Mouse (Mus musculus): Measurements from ENCODE around the gene Nptx2. TPM values are rescaled to one million over a fixed set of nuclear protein-coding genes. Genes with fewer than 3 reads are reported as not detected.

Gene Nptx2
- polyA plus RNA-seq, 1 experiment = not detected

DNA sequence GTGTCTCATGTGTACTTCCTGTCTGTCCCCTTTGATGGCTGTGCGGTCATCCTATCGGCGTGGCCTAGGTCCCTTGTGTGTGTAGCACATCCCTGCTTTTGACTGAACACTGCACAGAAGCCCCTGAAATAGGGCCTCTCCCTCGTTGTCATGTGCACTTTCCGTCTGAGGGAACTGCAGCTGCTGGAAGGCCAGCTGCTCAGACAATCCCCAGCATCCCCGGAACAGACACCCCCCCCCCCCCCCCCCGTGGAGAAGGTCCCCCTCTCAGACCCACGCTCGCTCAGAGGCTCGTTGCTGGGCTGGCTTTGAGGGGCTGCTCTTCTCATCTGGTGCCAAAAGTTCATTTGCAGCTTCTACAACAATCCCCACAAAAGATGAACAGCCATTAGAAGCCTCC is 11.0 kb downstream of the Nptx2 start:
- Histone ChIP-seq H3K4me3 (replicated peaks) (no peak overlapping the region), H3K36me3 (ENCODE audit: control insufficient read depth) (no peaks in the 10 kb centered on the region), H3K4me1 (ENCODE audit: control insufficient read depth) (no peaks in the 10 kb centered on the region), H3K27me3 (ENCODE audit: control insufficient read depth) (no peaks in the 10 kb centered on the region), H3K9me3 (ENCODE audit: control insufficient read depth, low read length) (peaks cover 25% of the 10 kb centered on the region; the same call in 1 of the 2 replicates)
- TF ChIP-seq TAL1 (IDR thresholded peaks at IDR 0.05; ENCODE audit: low read length) (no peak), GATA1 (IDR thresholded peaks at IDR 0.05; ENCODE audit: low read length) (no peak)

DNA sequence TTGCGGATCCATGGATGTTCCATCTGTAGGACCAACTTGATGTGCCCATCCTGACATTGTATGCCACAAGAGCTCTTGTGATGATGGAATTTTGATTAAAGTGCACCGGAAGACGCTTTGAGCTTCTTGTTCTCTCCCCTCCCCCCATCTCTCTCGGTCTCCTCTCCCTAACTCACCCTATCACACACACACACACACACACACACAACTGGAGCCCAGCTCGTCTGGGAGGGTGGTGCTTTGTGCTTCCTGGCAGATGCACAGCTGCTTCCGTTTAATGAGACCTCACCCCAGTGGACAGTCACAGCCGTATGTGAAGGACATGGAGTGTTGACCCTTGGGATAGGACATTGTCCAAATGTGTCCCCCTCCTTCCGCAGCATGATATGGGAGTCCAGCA is 11.7 kb downstream of the Nptx2 start:
- Histone ChIP-seq H3K36me3 (ENCODE audit: control insufficient read depth) (no peaks in the 10 kb centered on the region), H3K27me3 (ENCODE audit: control insufficient read depth) (no peaks in the 10 kb centered on the region), H3K4me1 (ENCODE audit: control insufficient read depth) (no peaks in the 10 kb centered on the region), H3K4me3 (replicated peaks) (no peak overlapping the region), H3K9me3 (ENCODE audit: control insufficient read depth, low read length) (peaks cover 31% of the 10 kb centered on the region; the same call in 1 of the 2 replicates)
- TF ChIP-seq TAL1 (IDR thresholded peaks at IDR 0.05; ENCODE audit: low read length) (no peak), GATA1 (IDR thresholded peaks at IDR 0.05; ENCODE audit: low read length) (no peak)

DNA sequence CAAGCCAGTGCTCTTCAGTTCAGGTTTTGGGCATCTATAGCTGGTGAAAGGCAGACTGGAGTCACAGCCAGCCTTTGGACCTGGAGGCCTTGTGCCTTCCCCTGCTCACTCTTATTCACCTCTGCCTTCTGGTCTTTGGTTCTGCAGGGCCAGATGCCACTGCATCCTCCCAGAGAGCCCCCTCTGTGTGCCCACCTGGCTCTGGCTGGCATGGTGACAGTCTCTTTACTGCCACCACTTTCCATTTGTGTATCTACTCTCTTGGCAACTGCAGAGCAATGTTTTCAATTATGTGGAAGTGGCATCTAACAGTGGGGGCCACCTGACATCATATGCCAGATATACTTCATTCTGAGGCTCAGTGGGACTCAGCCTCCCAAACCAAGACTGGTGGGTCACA is 12.8 kb downstream of the Nptx2 start:
- Histone ChIP-seq H3K9me3 (ENCODE audit: control insufficient read depth, low read length) (peaks cover 31% of the 10 kb centered on the region; the same call in 1 of the 2 replicates), H3K4me1 (ENCODE audit: control insufficient read depth) (no peaks in the 10 kb centered on the region), H3K4me3 (replicated peaks) (no peak overlapping the region), H3K36me3 (ENCODE audit: control insufficient read depth) (no peaks in the 10 kb centered on the region), H3K27me3 (ENCODE audit: control insufficient read depth) (no peaks in the 10 kb centered on the region)
- TF ChIP-seq GATA1 (IDR thresholded peaks at IDR 0.05; ENCODE audit: low read length) = no peak
- no peak for TF ChIP-seq TAL1 (IDR thresholded peaks at IDR 0.05; ENCODE audit: low read length)

DNA sequence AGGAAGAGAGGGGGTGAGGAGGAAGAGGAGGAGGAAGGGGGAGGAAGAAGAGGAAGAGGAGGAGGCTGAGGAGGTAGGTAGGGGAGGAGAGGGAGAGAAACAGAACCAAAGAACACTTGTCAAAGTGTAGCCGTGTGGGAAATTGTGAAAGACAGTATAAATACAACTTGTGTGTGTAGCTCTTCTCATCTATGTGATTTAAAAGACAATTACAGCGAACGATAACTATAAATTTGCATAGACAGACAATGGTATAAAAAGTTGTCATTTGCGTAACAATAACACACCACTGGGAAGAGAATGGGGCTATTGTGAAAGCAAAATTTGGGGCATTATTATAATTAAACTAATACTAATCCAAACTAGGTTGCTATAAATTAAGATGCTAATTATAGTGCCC is 20.0 kb downstream of the Nptx2 start:
- H3K36me3 ChIP-seq (ENCODE audit: control insufficient read depth) = no peaks in the 10 kb centered on the region
- no peak for TF ChIP-seq TAL1 (IDR thresholded peaks at IDR 0.05; ENCODE audit: low read length)
- TF ChIP-seq GATA1 (IDR thresholded peaks at IDR 0.05; ENCODE audit: low read length) = no peak
- no peak overlapping the region for H3K4me3 ChIP-seq (replicated peaks)
- no peaks in the 10 kb centered on the region for H3K27me3 ChIP-seq (ENCODE audit: control insufficient read depth)
- H3K4me1 ChIP-seq (ENCODE audit: control insufficient read depth) = no peaks in the 10 kb centered on the region
- H3K9me3 ChIP-seq (ENCODE audit: control insufficient read depth, low read length) = peaks cover 22% of the 10 kb centered on the region

DNA sequence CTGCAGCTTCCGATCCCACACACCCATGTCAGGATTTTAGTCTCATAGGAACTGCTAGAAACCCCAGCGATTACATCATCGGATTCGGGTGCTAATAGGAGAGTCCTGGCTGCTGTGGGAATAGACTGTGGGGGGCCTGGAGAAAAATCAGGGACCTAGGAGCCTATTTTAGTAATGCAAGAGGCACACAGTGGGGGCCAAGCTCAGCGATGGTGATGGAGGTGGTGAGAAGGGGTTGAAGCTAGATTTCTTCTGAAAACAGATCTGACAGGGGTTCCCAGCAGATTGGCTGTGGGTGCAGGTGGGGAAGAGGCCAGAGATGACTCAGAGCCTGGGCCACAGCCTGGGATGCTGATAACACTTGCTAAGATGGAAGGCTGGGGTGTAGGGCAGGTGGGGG is 39.4 kb downstream of the Nptx2 start:
- H3K9me3 ChIP-seq (ENCODE audit: control insufficient read depth, low read length) = peaks cover 75% of the 10 kb centered on the region
- no peaks in the 10 kb centered on the region for H3K27me3 ChIP-seq (ENCODE audit: control insufficient read depth)
- TF ChIP-seq TAL1 (IDR thresholded peaks at IDR 0.05; ENCODE audit: low read length) (no peak), GATA1 (IDR thresholded peaks at IDR 0.05; ENCODE audit: low read length) (no peak)
- no peak overlapping the region for H3K4me3 ChIP-seq (replicated peaks)
- no peaks in the 10 kb centered on the region for H3K4me1 ChIP-seq (ENCODE audit: control insufficient read depth)
- H3K36me3 ChIP-seq (ENCODE audit: control insufficient read depth) = no peaks in the 10 kb centered on the region

DNA sequence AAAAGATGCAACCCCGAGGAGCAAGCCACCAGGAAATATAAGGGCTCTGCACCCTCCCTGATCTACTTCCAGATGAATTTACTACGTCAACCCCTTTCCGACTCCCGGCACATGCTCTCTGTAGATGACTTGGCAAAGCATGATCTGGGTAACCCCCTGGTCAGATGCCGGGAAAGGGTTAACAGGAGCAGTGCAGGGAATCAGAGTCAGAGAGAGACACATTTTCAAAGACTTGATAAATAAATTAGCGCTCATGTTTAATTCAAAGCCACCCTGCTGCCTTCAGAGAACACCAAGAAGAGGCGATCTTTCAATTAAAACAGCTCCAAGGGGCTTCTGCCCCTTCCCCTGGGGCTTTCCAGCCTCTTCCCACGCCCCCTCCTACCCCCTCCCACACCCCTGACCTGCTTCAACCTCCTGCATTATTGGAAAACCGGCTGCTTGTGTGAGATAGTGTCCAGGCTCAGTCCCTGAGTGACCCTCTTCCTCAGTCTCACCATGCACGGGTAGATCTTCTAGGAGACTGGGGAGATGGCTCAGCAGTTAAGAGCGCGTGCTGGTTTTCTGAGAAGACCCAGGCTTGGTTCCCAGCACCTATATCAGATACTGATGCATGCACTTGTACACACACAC is 45.7 kb downstream of the Nptx2 start:
- Histone ChIP-seq H3K27me3 (ENCODE audit: control insufficient read depth) (no peaks in the 10 kb centered on the region), H3K4me1 (ENCODE audit: control insufficient read depth) (no peaks in the 10 kb centered on the region), H3K9me3 (ENCODE audit: control insufficient read depth, low read length) (peaks cover 74% of the 10 kb centered on the region), H3K4me3 (replicated peaks) (no peak overlapping the region), H3K36me3 (ENCODE audit: control insufficient read depth) (no peaks in the 10 kb centered on the region)
- TF ChIP-seq TAL1 (IDR thresholded peaks at IDR 0.05; ENCODE audit: low read length) (no peak), GATA1 (IDR thresholded peaks at IDR 0.05; ENCODE audit: low read length) (no peak)

DNA sequence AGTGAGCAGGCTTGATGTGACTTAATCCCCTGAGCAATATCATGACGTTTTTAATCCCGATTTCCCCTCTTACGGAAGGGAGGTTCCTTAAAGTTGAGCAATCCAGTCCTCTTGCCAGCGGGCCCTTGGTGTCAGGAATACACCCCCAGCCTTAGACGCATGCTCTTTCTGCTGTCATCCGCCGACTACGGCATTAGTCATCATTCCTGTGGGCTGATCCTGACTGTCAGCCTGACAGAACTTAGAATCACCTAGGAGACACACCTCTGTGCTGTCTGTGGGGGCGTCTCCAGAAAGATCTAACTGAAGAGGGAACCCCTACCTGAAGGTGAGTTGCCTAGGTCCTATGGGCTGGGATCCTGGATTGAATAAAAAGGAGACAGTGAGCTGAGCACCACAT is 49.1 kb downstream of the Nptx2 start:
- H3K9me3 ChIP-seq (ENCODE audit: control insufficient read depth, low read length) = peaks cover 69% of the 10 kb centered on the region
- no peaks in the 10 kb centered on the region for H3K36me3 ChIP-seq (ENCODE audit: control insufficient read depth)
- TF ChIP-seq TAL1 (IDR thresholded peaks at IDR 0.05; ENCODE audit: low read length) = no peak
- no peak for TF ChIP-seq GATA1 (IDR thresholded peaks at IDR 0.05; ENCODE audit: low read length)
- no peaks in the 10 kb centered on the region for H3K4me1 ChIP-seq (ENCODE audit: control insufficient read depth)
- H3K4me3 ChIP-seq (replicated peaks) = no peak overlapping the region
- H3K27me3 ChIP-seq (ENCODE audit: control insufficient read depth) = no peaks in the 10 kb centered on the region

Other genes with a start within 250 kb of the Nptx2 start
- gene Baiap2l1, start 187.8 kb upstream of the Nptx2 start, polyA plus RNA-seq (2012) = not detected in 2 replicates
- gene Tmem130, start 215.9 kb downstream of the Nptx2 start, polyA plus RNA-seq (2012) = not detected in 2 replicates
- 2.9 and 3.9 TPM in 2 replicates for gene Trrap, start 221.8 kb downstream of the Nptx2 start, polyA plus RNA-seq (2012)

All from erythroblast, embryonic 14.5 days (primary cell).